Mouse (Mus musculus): ENCODE measurements around the gene 1600014C23Rik.
A peak's percentile ranks its signal among the peaks of the same experiment; 100 is the strongest.

The 1600014C23Rik gene

GRCm38 (mm10) chr17:45733735-45734301 lies at the start of gene 1600014C23Rik:
Gene 1600014C23Rik (minus strand): TSS chr17:45733844.
- no peak for DNase-seq (ENCODE audit: low spot score)

GRCm38 (mm10) chr17:45778446-45778845 lies 44.8 kb upstream of the 1600014C23Rik start:
- DNase-seq (ENCODE audit: low spot score) = no peak

- no peak for DNase-seq (ENCODE audit: low spot score)
Measured at GRCm38 (mm10) chr17:45777431-45777830, 43.8 kb upstream of the 1600014C23Rik start.

- no peak for DNase-seq (ENCODE audit: low spot score)
Measured at GRCm38 (mm10) chr17:45776185-45776584, 42.5 kb upstream of the 1600014C23Rik start.

- DNase-seq (ENCODE audit: low spot score) = peak; percentile 10
Measured at GRCm38 (mm10) chr17:45775468-45775867, 41.8 kb upstream of the 1600014C23Rik start.

- no peak for DNase-seq (ENCODE audit: low spot score)
Measured at GRCm38 (mm10) chr17:45772566-45772965, 38.9 kb upstream of the 1600014C23Rik start.

GRCm38 (mm10) chr17:45772096-45772495 lies 38.5 kb upstream of the 1600014C23Rik start:
- DNase-seq (ENCODE audit: low spot score) = no peak

GRCm38 (mm10) chr17:45770441-45770840 lies 36.8 kb upstream of the 1600014C23Rik start:
- DNase-seq (ENCODE audit: low spot score) = no peak

- no peak for DNase-seq (ENCODE audit: low spot score)
Measured at GRCm38 (mm10) chr17:45769821-45770220, 36.2 kb upstream of the 1600014C23Rik start.

- no peak for DNase-seq (ENCODE audit: low spot score)
Measured at GRCm38 (mm10) chr17:45767536-45768146, 34.0 kb upstream of the 1600014C23Rik start.

GRCm38 (mm10) chr17:45766735-45767535 lies 33.3 kb upstream of the 1600014C23Rik start:
- DNase-seq (ENCODE audit: low spot score) = peak; percentile 51

- no peak for DNase-seq (ENCODE audit: low spot score)
Measured at GRCm38 (mm10) chr17:45765914-45766313, 32.3 kb upstream of the 1600014C23Rik start.

- DNase-seq (ENCODE audit: low spot score) = no peak
Measured at GRCm38 (mm10) chr17:45763188-45763587, 29.5 kb upstream of the 1600014C23Rik start.

GRCm38 (mm10) chr17:45761902-45762301 lies 28.3 kb upstream of the 1600014C23Rik start:
- DNase-seq (ENCODE audit: low spot score) = no peak

- no peak for DNase-seq (ENCODE audit: low spot score)
Measured at GRCm38 (mm10) chr17:45760965-45761645, 27.5 kb upstream of the 1600014C23Rik start.

- DNase-seq (ENCODE audit: low spot score) = no peak
Measured at GRCm38 (mm10) chr17:45759751-45760150, 26.1 kb upstream of the 1600014C23Rik start.

GRCm38 (mm10) chr17:45758808-45759207 lies 25.2 kb upstream of the 1600014C23Rik start:
- DNase-seq (ENCODE audit: low spot score) = no peak

- no peak for DNase-seq (ENCODE audit: low spot score)
Measured at GRCm38 (mm10) chr17:45757932-45758331, 24.3 kb upstream of the 1600014C23Rik start.

- DNase-seq (ENCODE audit: low spot score) = no peak
Measured at GRCm38 (mm10) chr17:45756831-45757230, 23.2 kb upstream of the 1600014C23Rik start.

- no peak for DNase-seq (ENCODE audit: low spot score)
Measured at GRCm38 (mm10) chr17:45756391-45756790, 22.7 kb upstream of the 1600014C23Rik start.

GRCm38 (mm10) chr17:45754186-45754862 lies 20.7 kb upstream of the 1600014C23Rik start:
- no peak for DNase-seq (ENCODE audit: low spot score)

- no peak for DNase-seq (ENCODE audit: low spot score)
Measured at GRCm38 (mm10) chr17:45752678-45753077, 19.0 kb upstream of the 1600014C23Rik start.

Data from c-Kit-positive CD71-positive TER-119-positive erythroid progenitor cells, embryonic 14.5 days (primary cell).